Mouse (Mus musculus) hindbrain, postnatal 0 days (tissue): Measurements from ENCODE around the gene Mindy4. TPM values are rescaled to one million over a fixed set of nuclear protein-coding genes. Genes with fewer than 3 reads are reported as not detected.
A peak's percentile ranks its signal among the peaks of the same experiment; 100 is the strongest.

Experiments
- ATAC-seq: fragments of 200-750 bp; cut with Nextera tagmentation; 2 replicates; pipeline ENCODE4 v1.8.0; 2017; ENCODE audit warnings: mild to moderate bottlenecking, moderate TSS enrichment, moderate library complexity
- DNase-seq: peaks from one replicate; pipeline ENCODE4 v3.0.0-alpha.2; 2015; ENCODE audit warnings: low spot score
- H3K27ac ChIP-seq: fragments of 300-500 bp; sonication (generic); 2 replicates; pipeline ENCODE4 v1.5.1; 2014; ENCODE audit warnings: mild to moderate bottlenecking
- H3K27me3 ChIP-seq: fragments of 300-500 bp; sonication (generic); 2 replicates; pipeline ENCODE4 v1.6.1; 2014; ENCODE audit warnings: low read length, mixed read lengths; ENCODE audit not compliant: insufficient read depth
- H3K36me3 ChIP-seq: fragments of 300-500 bp; sonication (generic); 2 replicates; pipeline ENCODE4 v1.6.1; 2014; ENCODE audit warnings: low read length, mixed read lengths; ENCODE audit not compliant: insufficient read depth
- H3K4me1 ChIP-seq: fragments of 300-500 bp; sonication (generic); 2 replicates; pipeline ENCODE4 v1.6.1; 2014; ENCODE audit warnings: antibody characterized with exemption, low read length, mixed read lengths; ENCODE audit not compliant: insufficient read depth
- H3K4me2 ChIP-seq: fragments of 300-500 bp; sonication (generic); 2 replicates; pipeline ENCODE4 v1.6.1; 2014; ENCODE audit warnings: low read depth, mild to moderate bottlenecking, low read length, moderate library complexity, mixed read lengths
- H3K4me3 ChIP-seq: fragments of 300-500 bp; sonication (generic); 2 replicates; pipeline ENCODE4 v1.5.1; 2014; ENCODE audit warnings: low read length
- H3K9ac ChIP-seq: fragments of 300-500 bp; sonication (generic); replicated peaks from 2 replicates; pipeline ENCODE4 v1.6.1; 2014; ENCODE audit warnings: mild to moderate bottlenecking, low read length, moderate library complexity, mixed read lengths
- H3K9me3 ChIP-seq: fragments of 300-500 bp; sonication (generic); 2 replicates; pipeline ENCODE4 v1.6.1; 2016; ENCODE audit warnings: low read length, mixed read lengths
- CTCF ChIP-seq: IDR thresholded peaks from 2 replicates; pipeline ENCODE4 v1.5.1; 2016; ENCODE audit warnings: antibody characterized with exemption, control low read depth, low read depth
- WGBS: fragments of 180-500 bp; shearing (Covaris S2); extraction: QIAGEN DNeasy Blood & Tissue Kit; methylation state at CpG from one replicate; pipeline ENCODE4 v1.1.7; 2014; 5-methylcytosine and 5-hydroxymethylcytosine counted together
- polyA plus RNA-seq: library from polyadenylated mRNA; unstranded; fragments of >200 nt; fragmentation: Nextera tagmentation; extraction: Ambion mirVana; gene quantifications from 2 replicates; pipeline ENCODE4 v1.2.1, GENCODE M21; 2015
- total RNA-seq: library from RNA; depleted of rRNA; stranded (reverse); fragments of >200 nt; gene quantifications from 2 replicates; pipeline ENCODE4 v1.2.3, GENCODE M21; 2014

Mindy4 gene
- total and polyA plus RNA-seq, 2 experiments from 2014 or later = 8.2 to 11.7 TPM

DNA sequence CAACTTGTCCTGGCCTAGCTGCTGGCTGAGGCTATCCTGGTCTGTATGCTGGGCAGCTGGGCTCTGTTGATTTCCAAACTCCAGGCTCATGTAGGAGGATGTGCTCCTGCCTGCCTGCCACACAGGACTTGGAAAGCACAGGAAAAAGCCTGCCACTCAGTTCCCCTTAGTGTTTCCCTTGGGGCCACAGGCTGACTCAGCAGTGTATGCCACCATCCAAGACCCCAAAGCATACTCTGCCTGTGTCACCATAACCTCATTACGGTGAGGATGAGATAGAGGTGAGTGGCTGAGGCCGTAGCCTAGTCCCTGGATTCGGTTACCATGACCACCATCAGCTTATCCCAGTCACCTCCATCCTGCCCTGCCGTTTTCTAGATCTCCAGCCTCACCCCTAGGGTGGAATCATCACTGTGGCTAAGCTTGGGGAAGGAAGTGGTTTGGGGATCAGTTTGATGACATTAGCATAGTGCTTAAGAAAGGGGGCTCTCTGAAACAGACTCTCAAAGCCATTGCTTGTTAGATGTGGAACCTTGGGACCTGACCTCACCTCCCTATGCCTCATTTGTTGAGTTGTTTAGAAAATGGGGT, 73.6 kb downstream of the Mindy4 start:
- Histone ChIP-seq H3K9me3 (no peaks in the 10 kb centered on the region), H3K27me3 (no peaks in the 10 kb centered on the region), H3K4me3 (no peak overlapping the region), H3K4me2 (no peak overlapping the region), H3K4me1 (no peaks in the 10 kb centered on the region; the same call in 1 of the 2 replicates), H3K27ac (no peak overlapping the region), H3K36me3 (no peaks in the 10 kb centered on the region), H3K9ac (no peak overlapping the region)
- WGBS = 77% methylated on average over 4 of the region's 4 CpGs
- no peak for TF ChIP-seq CTCF
- ATAC-seq (no peak), DNase-seq (no peak)

DNA sequence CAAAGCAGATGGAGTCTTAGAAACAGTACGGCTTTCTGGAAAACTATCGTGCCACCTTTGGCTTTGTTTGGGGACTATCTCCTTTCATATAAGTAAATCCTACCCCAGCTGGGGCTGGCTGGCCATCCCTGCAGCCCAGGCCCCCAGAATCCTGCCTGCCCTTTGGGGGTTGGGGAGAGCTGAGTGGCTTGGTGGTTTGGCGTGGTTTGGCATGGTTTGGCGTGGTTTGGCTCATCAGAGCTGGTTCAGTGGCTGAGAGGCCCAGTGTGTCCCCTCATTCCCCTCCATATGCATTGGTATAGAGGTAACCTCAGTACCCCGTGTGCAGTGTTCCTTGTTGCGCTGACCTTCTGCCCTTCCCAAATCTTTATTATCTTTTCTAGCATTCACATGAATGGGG, 74.9 kb downstream of the Mindy4 start:
- no peaks in the 10 kb centered on the region for H3K27me3 ChIP-seq
- H3K27ac ChIP-seq = no peak overlapping the region
- DNase-seq = no peak
- no peak overlapping the region for H3K4me3 ChIP-seq
- no peak for TF ChIP-seq CTCF
- no peak overlapping the region for H3K4me2 ChIP-seq
- WGBS = 77% methylated on average over 6 of the region's 6 CpGs
- no peaks in the 10 kb centered on the region for H3K36me3 ChIP-seq
- no peaks in the 10 kb centered on the region for H3K9me3 ChIP-seq
- ATAC-seq = no peak
- H3K9ac ChIP-seq = no peak overlapping the region
- H3K4me1 ChIP-seq = no peaks in the 10 kb centered on the region; the same call in 1 of the 2 replicates

DNA sequence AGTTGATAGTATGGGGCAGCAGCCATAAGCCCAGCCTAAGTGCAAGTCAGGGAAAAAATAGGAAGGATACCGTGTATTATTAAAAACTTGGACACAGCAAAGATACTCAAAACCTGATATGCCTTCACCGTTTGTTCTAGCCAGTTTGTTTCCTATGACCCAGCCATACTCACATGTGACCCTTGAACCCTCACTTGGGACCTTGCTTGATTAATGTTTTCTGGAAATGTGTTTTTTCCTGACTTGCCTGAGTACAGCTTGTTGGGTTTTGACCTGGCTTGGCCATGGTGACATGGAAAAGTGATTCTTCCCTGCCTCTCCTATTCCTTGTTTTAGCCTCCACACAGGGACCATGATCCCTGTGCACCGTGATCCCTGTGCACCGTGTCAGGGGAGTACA, 75.3 kb downstream of the Mindy4 start:
- Histone ChIP-seq H3K27me3 (no peaks in the 10 kb centered on the region), H3K9me3 (no peaks in the 10 kb centered on the region), H3K4me2 (no peak overlapping the region), H3K36me3 (no peaks in the 10 kb centered on the region), H3K4me1 (no peaks in the 10 kb centered on the region; the same call in 1 of the 2 replicates), H3K9ac (no peak overlapping the region), H3K27ac (no peak overlapping the region), H3K4me3 (no peak overlapping the region)
- ATAC-seq (no peak), DNase-seq (no peak)
- TF ChIP-seq CTCF = no peak
- 85% methylated on average over 4 of the region's 4 CpGs for WGBS

DNA sequence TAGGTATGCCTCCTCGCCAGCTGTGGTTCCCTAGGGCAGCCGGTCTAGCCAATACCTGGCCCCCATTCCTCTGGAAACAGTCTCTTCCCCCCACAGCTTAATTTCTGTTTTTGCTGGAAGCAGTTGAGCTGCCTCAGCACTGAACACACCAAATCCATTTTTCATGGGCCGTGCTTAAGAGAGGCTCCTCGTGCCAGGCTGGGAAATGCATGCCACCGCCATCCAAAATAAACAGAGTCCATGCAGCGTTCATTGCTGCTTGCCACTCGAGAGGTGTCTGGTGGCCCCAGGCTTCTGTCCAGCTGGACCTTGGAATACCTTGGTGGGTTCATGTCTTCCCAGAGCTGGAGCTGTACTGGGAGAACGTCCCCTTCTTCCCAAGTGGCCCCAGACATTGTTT, 77.8 kb downstream of the Mindy4 start:
- 82% methylated on average over 8 of the region's 8 CpGs for WGBS
- Histone ChIP-seq H3K4me3 (no peak overlapping the region), H3K4me1 (no peaks in the 10 kb centered on the region)

DNA sequence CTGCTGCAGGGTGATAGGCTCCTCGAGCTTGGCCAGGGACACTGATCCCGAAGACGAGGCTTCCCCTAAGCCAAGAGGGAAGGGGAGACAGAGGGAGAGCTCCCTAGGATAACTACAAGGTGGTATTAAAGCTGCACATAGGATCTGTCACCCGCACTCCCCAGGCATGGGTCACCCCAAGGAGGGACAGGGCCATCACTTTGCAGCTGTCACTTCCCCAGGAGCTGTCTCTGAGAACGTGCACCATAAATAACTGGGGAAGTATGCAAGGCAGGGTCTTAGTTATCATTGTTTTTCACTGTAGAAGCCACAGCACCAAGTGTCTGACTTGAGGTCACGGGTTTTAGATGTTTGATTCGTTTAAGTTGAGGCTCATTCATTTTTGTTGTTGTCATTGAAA, 78.5 kb downstream of the Mindy4 start:
- Histone ChIP-seq H3K4me1 (no peaks in the 10 kb centered on the region), H3K9me3 (no peaks in the 10 kb centered on the region), H3K4me2 (no peak overlapping the region), H3K27ac (no peak overlapping the region), H3K27me3 (no peaks in the 10 kb centered on the region), H3K36me3 (no peaks in the 10 kb centered on the region), H3K9ac (no peak overlapping the region), H3K4me3 (no peak overlapping the region)
- ATAC-seq (no peak), DNase-seq (no peak)
- no peak for TF ChIP-seq CTCF
- WGBS = 91% methylated on average over 7 of the region's 7 CpGs

More for the DNA sequence above, 77.8 kb downstream of the Mindy4 start:
- no peak for TF ChIP-seq CTCF
- no peak for ATAC-seq
- Histone ChIP-seq H3K9me3 (no peaks in the 10 kb centered on the region), H3K9ac (no peak overlapping the region), H3K27ac (no peak overlapping the region), H3K4me2 (no peak overlapping the region), H3K27me3 (no peaks in the 10 kb centered on the region), H3K36me3 (no peaks in the 10 kb centered on the region)
- DNase-seq = no peak

DNA sequence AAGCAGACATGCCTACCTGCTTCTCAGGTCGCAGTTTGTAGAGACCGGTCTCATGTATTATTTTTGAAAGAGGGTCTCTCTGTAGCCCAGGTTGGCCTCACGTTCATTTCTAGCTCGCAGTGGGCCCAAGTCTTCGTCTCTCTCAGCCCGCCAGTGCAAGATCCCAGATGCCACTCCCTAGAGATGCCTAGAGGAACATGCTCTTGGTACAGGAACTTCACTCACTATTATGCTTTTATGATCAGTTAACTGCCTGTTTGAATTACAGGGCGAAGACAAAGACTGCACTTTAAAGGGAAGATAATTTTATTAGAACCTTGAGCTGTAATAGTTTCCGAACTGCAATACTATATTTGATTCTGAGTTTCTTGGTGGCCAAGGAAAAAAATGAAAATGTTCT, 79.2 kb downstream of the Mindy4 start:
- Histone ChIP-seq H3K27ac (no peak overlapping the region), H3K27me3 (no peaks in the 10 kb centered on the region), H3K9ac (no peak overlapping the region), H3K4me3 (no peak overlapping the region), H3K4me2 (no peak overlapping the region), H3K36me3 (no peaks in the 10 kb centered on the region), H3K9me3 (no peaks in the 10 kb centered on the region), H3K4me1 (no peaks in the 10 kb centered on the region)
- 93% methylated on average over 8 of the region's 8 CpGs for WGBS
- no peak for DNase-seq
- TF ChIP-seq CTCF = no peak
- ATAC-seq = no peak

DNA sequence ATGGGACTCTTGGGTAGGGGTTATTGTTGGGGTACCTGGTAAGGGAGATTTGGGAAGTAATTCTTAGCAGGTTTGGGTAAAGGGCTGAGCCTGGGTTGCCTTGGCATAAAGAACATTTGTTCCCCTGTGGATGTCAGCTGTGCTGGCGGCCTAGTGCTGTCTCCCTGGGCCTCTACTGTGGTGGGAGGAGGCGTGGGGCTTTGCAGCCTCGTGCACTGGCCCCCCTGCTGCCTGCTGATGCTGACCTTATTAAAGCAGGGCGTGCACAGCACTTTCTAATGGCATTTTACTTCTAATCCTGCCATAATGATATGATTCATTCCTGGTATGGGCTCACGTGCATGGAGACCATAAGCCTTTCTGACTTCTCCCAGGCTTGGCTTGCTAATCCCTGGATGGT, 82.0 kb downstream of the Mindy4 start:
- Histone ChIP-seq H3K27me3 (no peaks in the 10 kb centered on the region), H3K36me3 (no peaks in the 10 kb centered on the region), H3K9me3 (no peaks in the 10 kb centered on the region), H3K27ac (no peak overlapping the region), H3K9ac (no peak overlapping the region), H3K4me3 (no peak overlapping the region), H3K4me2 (no peak overlapping the region), H3K4me1 (no peaks in the 10 kb centered on the region)
- DNase-seq (no peak), ATAC-seq (0 out of 2 replicates have a peak, but pooled peaks have one; percentile 39)
- no peak for TF ChIP-seq CTCF
- 53% methylated on average over 5 of the region's 5 CpGs for WGBS
